ENCODE assay signal across 8 mouse cellular contexts in genomic region chr11:43667038-43667745, GRCm38 (mm10). TPM values are rescaled to one million over a fixed set of nuclear protein-coding genes. Genes with fewer than 3 reads are reported as not detected.
DNase-seq lines count a peak whose midpoint lies in the region; ATAC-seq lines count a peak whose summit lies in the region.

No protein-coding gene starts in this region.

- DNase-seq in gastrocnemius, postnatal 10 days = peak; percentile 8
- no peak for DNase-seq in gastrocnemius, postnatal 36 days
- DNase-seq in R1 (ENCODE audit: low read depth, low spot score) = peak; percentile 95
- DNase-seq in midbrain, embryonic 10.5 days (ENCODE audit: low spot score) = peak; percentile 62
- no peak for DNase-seq in lung, adult 18-20 months
- no peak for DNase-seq in urinary bladder, adult 18-20 months (ENCODE audit: low spot score in 2 of 2)
- DNase-seq in gastrocnemius, postnatal 14 days = no peak

- H3K4me1 ChIP-seq in forebrain, embryonic 12.5 days = peaks cover 14% of the 10 kb centered on the region
- peaks cover 23% of the 10 kb centered on the region for H3K4me1 ChIP-seq in midbrain, embryonic 10.5 days

- H3K4me3 ChIP-seq in forebrain, embryonic 12.5 days (replicated peaks) = no peak overlapping the region
- no peak overlapping the region for H3K4me3 ChIP-seq in midbrain, embryonic 10.5 days

- no peaks in the 10 kb centered on the region for H3K36me3 ChIP-seq in forebrain, embryonic 12.5 days (replicated peaks)
- no peaks in the 10 kb centered on the region for H3K36me3 ChIP-seq in midbrain, embryonic 10.5 days

- H3K27me3 ChIP-seq in forebrain, embryonic 12.5 days = no peaks in the 10 kb centered on the region
- peaks cover 39% of the 10 kb centered on the region for H3K27me3 ChIP-seq in midbrain, embryonic 10.5 days (ENCODE audit: low read depth, poor library complexity, severe bottlenecking)

- ATAC-seq in forebrain, embryonic 12.5 days (ENCODE audit: low FRiP score) = peak; percentile 46; the same call in 1 of the 2 replicates

- no peak overlapping the region for H3K9ac ChIP-seq in forebrain, embryonic 12.5 days

- intact Hi-C loops in gastrocnemius, postnatal 36 days (cut with DNase I) = no loop called here
- intact Hi-C loops in gastrocnemius, postnatal 14 days (cut with DNase I; ENCODE audit: low total_unique reads) = no loop called here

- H3K9me3 ChIP-seq in forebrain, embryonic 12.5 days = no peaks in the 10 kb centered on the region
- peaks cover 4% of the 10 kb centered on the region for H3K9me3 ChIP-seq in midbrain, embryonic 10.5 days (replicated peaks)

- no peak overlapping the region for H3K4me2 ChIP-seq in forebrain, embryonic 12.5 days

- H3K27ac ChIP-seq in forebrain, embryonic 12.5 days = peak overlapping the region; percentile 43; the same call in 1 of the 2 replicates
- H3K27ac ChIP-seq in midbrain, embryonic 10.5 days (replicated peaks) = peak overlapping the region; percentile 61

- WGBS in forebrain, embryonic 12.5 days = 47% methylated on average over 19 of the region's 19 CpGs
- 54% methylated on average over 19 of the region's 19 CpGs for WGBS in midbrain, embryonic 10.5 days

RNA-seq across cellular contexts. Expression of gene Pwwp2a, which starts 14.6 kb away (rescaled TPM):
- total RNA-seq in gastrocnemius, postnatal 10 days (2021) = 10 to 100 TPM; 21.0 to 25.7 TPM
- 10 to 100 TPM; 11.9 to 13.3 TPM for total RNA-seq in gastrocnemius, postnatal 36 days (2021)
- polyA plus RNA-seq in forebrain, embryonic 12.5 days (2016; fragmentation: Nextera tagmentation; extraction: Ambion mirVana) = 44.9 and 48.4 TPM in 2 replicates
- polyA plus RNA-seq in midbrain, embryonic 10.5 days (2016; fragmentation: Nextera tagmentation; extraction: Ambion mirVana) = 28.9 and 31.0 TPM in 2 replicates
- total RNA-seq in gastrocnemius, postnatal 14 days (2021) = 10 to 100 TPM; 14.6 to 15.6 TPM

Comparison
In these comparisons a context has a peak if more than half of its experiments do, and no peak if none do; other contexts are left out.
1. DNase-seq: peak in gastrocnemius, postnatal 10 days (single experiment), R1 (single experiment) and midbrain, embryonic 10.5 days (single experiment); none in gastrocnemius, postnatal 36 days (0 of 2), lung, adult 18-20 months (0 of 2), urinary bladder, adult 18-20 months (0 of 2) and gastrocnemius, postnatal 14 days (single experiment).